Mouse (Mus musculus) c-Kit-positive CD71-negative TER-119-negative erythroid progenitor cells, embryonic 14.5 days (primary cell): Measurements from ENCODE around the gene Tns1.

Source experiments
- DNase-seq: peaks from one replicate; pipeline ENCODE4 v3.0.0-alpha.2; 2013; ENCODE audit warnings: low read depth

Tns1 gene

DNA sequence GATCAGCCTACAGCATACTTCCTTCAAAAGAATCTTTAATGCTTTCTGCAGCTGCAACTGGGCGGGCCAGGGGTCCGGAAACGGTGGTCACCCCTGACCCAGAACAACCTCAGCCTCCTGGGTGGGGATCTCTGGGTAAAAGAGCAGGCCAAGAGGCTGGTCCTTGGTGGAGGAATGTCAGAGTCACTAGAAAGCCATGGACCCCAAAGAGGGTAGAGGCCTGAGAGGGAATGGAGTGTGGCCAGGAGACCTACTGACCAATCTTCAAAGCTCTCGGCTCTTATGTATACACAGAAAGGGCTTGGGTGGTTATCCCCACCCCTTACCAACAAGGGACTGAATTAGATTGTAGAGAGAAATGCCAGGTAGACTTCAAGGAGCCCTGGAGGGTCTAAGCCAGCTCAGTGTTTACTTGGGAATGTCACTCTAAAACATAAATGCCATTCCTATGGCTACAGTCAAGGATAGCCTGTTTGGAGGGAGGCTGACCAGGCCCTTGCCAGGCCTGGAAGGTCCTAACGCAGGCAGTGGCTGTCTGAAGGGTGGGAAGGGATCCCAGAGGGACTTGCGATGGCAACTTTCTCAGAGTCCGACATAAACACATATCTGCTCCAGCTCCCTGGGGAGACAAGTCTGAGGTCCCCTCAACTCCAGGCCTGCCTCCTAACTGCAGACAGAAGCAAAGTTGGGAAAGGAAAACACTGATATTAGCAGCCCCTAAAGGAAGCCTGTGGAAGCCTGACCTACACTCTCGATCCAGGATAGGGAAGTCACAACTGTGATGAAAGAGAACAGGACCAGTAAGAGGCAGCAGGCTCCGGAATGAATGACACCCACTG, 92.3 kb downstream of the Tns1 start:
- no peak for DNase-seq

DNA sequence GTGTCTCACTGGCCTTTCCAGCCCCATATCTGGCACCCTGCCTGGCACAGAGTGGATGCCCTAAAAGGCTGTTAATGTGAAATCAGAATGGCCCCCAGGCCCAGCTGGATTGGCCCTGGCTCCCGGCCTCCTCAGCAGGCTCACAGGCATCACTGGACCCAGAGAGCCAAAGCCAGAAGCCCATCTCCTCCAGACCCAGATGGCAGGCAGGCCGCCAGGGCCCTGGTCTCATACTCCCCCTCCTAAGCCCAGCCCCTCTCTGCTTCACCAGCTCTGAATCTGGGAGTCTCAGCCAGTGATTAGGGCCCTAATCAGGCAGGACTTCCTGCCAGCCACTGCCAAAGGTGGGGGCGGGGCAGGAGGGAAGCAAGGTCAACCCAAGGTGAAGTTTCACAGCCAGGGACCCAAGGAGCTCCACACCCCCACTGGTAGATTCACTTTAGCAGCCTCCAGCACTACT, 93.3 kb downstream of the Tns1 start:
- DNase-seq: no peak

DNA sequence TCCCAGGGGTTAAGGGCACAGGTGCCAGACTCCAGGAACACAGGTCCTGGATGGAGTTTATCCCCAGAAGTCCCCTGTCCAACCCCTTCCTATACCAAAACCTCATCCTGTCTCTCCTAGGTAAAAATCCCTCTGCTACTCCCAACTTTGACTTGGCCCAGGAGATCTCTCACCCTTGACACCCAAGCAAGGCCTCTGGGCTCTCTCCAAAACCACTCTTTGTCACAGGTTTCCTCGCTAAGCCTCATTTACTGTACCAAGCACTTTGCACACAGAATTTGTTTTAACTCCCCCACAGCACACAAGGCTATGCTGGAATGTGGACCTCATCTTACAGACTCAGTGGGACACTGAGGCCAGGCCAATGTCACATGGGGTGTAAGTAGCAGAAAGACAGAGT, 94.0 kb downstream of the Tns1 start:
- DNase-seq: no peak

DNA sequence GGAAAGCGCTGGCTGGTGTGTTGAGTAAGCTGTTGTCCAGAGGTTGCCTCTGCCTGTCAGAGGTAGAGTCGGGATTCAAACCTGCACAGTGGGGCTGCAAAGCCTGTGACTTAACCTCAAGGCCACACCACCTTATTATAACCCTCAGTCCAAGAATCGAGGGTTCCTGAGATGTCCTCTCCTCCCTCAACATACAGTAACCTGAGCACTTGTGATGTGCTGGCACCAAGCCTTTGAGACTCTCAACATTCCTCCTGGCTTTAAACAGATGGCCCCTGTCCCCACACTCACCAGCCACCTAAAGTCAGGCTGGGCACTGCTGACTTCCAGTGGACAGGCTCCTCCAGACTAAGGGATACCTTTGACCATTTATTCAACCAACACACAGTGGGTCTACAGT, 94.6 kb downstream of the Tns1 start:
- DNase-seq: no peak

DNA sequence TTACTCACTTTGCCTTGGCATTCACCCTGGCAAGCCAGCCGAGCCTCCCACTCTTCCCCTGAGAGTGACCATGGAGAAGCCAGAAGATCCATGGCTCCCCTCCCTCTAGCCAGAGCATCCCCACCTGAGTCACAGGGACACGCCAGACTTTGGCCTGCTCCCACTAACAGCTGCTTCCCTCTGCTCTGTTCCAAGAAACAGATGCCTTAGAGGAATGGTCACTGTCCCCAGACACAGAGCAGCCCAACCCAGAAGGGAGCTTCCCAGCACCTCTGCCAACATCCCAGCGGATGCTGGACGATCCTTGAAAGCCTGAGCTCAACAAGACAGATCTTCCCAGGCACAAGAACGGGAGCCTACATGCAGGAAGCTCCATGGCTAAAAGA, 95.4 kb downstream of the Tns1 start:
- DNase-seq: no peak

DNA sequence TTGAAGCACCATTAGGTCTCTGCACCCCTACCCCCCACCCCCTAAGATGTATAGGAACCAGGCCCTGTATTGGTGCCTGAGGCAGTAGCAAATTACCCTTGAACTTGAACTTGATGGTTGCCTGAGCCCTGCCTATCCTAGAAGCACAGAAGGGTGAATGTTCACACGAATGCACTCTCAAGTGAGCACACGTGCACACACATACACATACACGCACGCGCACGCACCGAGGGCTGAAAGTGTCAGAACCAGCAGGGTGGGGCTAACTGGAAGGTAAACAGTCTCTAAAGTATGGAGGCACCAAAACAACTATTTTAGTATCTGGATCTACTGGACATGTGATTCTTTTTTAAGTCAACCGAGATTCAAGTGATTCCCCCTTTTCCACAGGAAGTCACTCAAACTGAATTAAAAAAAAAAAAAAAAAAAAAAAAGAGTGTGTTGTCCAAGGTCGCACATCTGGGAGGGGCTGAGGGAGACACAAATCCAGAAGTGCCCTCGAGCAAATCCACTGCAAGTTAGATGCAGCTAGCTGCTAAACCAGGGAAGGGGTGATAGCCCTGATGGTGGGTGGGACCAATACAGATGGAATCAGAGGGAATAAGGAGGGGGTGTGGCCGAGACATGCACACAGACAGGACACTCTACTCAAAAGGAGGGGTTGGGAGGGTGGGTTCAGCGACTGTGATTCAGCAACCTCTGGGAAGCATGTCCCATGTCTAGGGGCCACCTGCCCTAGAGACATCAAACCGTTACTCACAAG, 96.0 kb downstream of the Tns1 start:
- DNase-seq: no peak

DNA sequence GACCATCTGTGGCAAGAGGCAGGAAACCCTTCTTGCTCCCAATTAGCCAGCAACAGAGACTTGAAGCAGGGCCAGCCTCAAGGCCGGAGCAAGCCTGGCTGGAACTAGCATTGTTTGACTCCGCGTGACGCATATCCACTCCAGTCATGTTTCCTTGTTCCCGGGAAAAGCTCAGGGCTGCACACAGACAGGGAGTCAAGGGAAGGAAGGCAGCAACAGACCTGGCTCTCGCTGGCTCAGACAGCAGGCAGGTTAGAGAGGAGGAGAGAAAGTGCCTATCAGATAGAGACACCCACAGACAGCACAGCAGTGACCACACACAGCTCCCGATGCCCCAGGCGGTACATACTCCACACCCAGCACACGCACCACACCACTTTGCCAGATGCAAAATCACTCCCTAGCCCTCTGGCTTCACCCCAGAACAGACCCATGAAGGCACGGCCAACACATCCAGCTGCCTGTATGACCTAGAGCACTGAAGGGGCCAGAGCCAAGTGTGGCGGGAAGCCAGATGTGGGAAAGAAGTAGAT, 96.6 kb downstream of the Tns1 start:
- DNase-seq: no peak

DNA sequence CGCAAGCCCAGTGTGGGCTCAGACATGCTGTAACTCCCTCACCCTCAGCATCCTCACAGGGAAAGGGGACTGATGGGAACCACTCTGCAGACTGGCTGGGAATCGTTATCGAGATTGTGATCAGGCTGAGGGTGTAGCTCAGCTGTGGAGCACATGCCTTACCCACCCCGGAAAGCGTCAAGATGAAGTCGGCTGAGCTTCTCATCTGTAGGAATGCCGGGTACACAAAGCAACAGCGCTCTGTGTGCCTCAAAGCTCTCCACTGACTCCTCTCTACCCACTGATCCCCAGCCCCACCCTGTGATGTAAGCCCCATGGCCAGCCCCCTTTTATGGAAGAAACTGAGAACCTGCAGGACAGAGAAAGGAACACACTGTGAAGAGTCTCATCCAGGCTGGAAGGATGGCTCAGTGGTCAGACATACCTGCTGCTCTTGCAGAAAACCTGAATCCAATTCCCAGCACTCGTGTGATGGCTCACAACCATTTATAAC, 97.5 kb downstream of the Tns1 start:
- no peak for DNase-seq

DNA sequence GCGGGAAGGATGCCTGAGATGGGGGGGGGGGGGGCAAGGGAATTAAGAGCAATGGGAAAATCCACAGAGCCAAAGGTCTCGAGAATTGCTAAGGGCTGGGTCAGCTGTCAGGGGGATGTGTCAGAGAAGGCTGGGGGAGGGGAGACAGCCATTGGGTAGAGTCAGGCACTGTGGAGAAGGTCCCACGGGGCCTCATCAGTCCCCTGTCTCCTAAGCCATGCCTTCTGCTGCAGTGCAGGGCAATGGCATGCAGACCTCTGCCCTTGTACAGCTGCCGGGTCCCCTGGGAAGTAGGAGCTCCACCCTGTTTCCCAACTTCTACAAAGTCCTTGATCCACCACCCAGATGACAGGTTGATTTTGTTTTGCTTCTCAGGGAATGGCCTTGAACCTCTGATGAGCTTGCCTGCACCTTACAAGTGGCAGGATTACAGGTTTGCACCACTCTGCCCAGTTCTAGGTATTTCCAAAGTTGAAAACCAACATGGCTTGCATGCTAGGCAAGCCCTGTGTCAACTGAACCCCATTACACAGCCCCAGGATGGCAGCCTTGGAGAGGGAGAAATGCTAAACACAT, 98.5 kb downstream of the Tns1 start:
- DNase-seq: no peak

DNA sequence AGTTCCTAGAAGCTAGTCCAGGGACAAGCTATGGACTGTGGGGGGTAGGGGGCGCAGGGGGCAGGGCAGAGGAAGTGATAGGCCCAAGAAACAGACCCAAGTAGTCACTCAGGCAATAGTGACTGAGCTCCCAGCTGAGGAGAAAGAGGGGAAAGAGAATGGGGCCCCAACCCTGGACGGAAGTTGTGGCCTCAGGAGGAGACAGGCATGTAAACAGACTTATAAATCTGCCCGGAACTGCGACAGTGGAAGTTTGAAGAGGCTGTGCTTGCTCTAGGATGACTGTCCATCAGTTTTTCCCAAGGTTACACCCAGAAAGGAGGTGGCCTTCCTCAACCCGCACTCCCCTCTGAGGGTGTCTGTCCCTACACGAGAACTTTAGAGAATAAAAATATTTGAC, 99.0 kb downstream of the Tns1 start:
- no peak for DNase-seq

DNA sequence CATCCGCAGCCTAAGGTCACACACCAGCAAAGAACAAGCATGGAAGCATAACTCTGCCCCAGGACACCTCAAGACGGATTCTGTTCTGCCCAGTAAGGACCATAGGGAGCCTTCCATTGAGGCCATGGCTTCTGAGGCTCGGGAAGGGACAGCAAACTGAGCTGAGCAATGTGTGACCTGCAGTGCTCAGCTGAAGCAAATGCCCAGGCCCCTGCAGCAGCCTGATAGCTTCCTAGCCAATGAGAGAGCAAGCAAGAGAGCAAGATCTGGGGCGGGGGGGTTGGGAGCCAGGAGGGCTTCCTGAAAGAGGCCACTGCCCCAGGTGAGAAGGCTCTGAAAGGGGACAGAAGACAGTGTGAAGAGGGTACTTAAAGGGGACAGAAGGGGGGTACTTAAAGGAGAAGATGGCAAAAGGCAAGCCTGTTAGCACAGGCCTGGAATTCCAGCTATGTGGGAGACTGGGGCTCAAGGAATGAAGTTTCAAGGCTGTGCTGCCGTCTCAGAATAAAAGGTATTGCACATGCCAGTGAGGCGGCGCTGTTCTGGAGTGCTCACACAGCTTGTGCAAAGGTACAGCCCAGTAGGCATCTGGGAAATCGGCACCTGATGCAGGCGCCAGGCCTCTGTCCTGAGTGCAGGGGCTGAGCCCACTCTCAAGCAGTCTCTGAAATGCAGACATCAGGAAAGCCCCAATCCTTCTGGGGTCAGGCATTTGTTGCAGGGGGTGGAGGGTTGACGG, 99.6 kb downstream of the Tns1 start:
- DNase-seq: no peak

DNA sequence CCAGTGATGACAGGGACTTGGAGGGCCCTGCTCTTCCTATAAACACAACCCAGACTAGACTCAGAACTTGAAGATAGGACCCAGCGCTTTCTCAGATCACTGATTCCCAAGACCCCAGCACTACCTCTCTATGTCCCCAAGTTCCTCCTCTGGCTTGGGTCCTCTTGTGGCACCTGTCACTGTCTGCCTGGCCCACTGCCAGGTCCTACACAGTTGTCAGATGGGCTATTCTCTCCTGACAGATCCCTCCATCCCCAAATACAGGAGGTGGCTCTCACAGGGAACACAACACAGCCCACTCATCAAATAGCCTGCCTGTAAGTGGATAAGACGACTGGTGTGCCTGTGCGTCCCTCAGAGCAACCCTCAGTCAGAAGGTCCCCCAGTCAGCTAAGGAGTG, 101.3 kb downstream of the Tns1 start:
- DNase-seq: no peak

DNA sequence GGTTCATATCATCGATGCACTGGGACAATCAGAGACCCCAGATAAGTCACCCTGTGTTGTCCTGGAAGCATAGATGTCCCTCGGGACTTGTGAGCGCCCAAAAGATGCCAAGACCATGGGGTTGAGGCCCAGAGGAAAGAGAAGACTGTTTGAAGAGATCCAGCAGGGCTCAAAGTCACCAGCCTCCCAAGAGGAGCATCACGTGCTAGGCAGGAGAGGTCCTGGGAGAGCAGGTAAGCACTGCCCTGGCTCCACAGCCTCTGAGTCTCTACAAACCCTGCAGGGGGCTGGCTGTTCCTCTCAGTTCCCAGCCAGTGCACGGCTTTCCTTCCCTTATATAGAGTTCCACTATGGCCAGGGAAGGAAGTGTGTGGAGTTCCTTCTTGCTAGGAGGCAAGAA, 101.7 kb downstream of the Tns1 start:
- DNase-seq: no peak

DNA sequence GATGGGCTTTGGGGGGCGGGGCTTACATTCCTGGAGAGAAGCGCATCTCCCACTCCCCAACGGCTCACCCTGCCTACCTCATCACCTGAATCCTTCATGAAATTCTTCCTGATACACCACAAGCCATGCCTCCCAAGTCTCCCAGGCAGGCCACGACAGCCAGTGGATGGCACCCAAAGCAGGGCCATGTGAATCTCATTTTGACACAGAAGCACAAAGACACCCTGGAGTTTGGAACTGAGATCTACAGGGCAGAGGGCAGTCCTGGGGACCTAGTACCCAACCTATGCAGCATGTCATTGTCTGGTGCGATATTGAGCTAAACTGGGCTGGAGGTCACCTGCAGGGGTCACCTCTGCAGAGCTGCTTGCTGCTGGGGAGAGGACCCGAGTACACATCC, 104.0 kb downstream of the Tns1 start:
- no peak for DNase-seq

DNA sequence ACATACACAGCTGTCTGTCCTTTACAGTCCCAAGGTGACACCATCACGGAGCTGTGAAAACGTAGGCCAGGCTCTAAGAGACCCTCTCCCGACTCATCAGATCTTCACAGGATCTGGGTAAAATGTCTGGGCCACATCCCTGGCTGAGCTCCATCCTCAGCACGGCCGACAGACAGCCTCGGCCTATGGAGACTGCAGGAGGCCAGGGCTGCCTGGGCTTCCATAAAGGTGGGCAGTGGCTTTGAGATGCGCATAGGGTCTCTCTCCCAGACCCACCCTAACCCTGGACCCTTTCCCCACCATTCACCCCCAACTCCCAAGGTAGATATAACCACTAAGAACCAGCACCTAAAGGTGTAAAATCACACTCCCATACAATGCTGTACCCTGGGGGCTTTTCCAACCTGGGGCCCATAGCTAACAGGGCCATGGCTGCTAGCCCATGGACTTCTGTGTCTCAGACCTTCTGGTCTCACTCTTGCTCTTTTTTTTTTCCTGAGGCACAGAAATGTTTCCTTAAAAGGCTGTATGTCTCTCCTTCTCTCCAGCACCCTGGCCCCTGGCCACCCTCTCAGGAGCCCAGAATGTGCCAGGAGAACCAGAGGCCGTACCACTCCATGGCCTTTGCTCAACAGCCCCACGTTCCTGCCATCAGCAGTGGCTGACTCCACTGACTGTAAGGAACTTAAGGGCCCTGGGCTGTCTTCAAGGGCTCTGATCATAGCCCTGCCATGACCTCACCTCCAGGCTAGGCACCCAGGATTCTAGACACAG, 106.7 kb downstream of the Tns1 start:
- no peak for DNase-seq

DNA sequence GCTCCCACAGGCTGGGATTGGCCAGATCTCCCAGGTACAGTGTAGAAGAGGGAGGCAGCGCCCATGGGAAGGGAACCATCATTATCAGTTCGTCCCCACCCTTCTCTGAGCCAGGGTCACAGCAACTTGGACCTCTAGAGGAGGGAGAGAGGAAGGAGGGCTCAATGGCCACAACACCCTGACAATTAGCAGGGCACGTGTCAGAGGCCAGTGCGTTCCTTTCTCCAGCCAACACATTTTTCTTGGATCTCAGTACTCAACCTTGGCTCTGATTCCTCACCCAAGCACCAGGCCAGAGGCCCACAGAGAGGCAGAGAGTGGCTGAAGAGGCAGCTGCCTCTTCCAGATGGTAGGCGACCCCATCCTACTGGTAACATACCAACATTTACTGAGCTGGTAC, 107.6 kb downstream of the Tns1 start:
- no peak for DNase-seq

DNA sequence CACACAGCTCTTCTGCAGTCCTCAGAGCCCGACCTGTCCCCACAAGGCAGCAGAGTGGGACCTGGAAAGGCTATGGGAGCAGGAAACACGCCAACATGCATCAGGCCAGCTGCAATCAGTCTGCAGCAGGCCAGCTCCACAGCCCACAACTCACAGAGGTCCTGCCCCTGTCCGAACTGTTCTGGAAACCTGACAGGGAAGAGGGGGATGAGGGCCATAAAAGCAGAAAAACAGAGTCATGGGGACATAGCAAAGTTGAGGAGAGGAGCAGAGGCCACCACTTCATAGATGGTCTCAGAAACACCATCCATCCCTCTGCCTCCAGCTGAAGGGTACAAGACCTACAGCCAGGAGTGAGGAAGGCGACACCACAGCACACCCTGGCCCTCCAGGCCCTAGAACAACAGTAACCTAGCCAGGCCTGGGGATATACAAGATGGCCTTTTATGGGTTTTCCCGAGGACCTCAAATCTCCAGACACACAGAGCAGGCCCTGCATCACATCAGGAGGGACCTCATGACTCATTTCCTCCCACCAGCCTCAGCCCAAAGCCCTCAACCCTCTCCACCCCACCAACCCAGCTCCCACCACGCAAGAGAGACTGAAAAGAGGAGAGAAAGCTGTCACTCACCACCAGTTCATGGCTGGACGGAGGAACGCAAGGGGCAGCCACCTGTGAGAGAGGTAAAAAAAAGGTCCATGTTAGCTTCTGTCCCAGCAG, 108.6 kb downstream of the Tns1 start:
- DNase-seq: no peak

DNA sequence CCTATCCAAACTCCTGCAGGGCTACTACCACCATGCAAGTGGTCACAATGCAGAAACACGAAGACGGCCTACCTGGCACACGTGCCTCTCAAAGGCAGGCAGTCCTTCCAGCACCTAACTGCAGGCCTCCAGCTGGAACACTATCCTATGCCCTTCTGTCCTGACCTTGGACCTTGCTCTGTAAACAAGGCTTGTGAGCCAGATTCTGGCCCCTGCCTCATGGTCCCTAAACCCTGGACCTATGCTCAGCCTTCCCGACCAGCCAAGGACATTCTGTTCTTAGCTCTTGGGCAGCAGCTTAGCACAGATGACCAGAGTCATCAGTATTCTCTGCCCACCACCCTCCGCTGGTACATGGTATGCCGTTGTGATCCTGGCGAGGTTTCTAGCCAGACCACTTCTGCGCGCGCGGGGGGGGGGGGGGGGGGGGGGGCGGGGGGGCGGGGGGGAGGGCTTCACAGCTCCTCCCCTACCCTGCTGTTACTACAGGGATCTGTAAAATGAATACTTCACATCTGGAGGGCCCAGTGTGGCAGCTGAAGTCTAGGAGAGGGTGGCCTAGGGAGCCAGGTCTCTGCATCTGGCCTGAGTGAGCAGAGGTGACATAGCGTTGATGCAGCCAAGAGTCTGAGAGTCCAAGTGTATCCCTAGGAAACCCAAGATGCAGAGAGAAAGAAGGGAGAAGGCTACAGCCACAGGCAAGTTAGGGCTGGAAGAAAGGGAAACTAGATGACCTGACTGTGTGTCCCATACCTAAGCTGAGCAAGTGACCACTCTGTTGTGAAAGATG, 109.5 kb downstream of the Tns1 start:
- no peak for DNase-seq

DNA sequence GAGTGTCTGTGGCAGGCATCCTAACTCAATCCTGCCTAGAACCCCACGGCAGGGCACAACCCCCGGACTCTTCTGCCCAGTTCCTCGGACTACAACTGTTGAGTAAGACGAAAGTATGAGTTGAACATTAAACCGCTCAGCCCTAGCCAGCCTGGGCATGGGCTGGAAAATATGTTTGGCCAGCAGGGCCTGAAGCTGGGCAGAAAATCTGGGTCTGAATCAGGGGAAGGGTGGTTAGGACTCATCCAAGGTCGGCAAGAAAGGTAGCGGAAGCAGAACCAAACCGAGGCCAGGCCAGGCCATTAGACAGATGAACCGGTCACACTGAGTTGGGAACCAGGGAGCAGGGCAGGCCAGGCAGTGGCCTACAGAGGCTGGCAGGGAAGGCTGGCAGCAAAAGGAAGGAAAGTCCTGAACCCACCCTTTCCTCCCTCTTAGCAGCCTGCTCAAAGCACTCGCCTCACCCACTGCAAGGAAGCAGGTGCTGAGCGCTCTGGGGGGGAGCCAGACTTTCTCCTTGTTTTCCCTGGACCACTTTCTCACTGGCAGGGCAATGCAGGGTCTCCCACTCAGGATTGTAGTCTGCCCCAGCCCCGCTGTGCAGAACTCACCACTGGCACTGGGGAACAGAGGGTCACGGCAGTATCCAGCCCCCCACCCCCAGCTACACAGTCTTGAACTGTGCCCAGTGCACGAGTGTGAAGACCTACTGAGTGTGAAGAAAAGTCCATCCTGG, 110.8 kb downstream of the Tns1 start:
- no peak for DNase-seq
